Mouse (Mus musculus): ENCODE measurements at regions not wholly inside any gene's neighbourhood (a gene's known extent, or its start where the extent isn't known, plus 50 kb on each side); places are given as distances from the start of the nearest gene placed in this dataset.
"Not testable (repeated sequence)": the region's sequence is repeated elsewhere in the genome, so short reads cannot be mapped to it uniquely, and the experiment has no call there.

DNA sequence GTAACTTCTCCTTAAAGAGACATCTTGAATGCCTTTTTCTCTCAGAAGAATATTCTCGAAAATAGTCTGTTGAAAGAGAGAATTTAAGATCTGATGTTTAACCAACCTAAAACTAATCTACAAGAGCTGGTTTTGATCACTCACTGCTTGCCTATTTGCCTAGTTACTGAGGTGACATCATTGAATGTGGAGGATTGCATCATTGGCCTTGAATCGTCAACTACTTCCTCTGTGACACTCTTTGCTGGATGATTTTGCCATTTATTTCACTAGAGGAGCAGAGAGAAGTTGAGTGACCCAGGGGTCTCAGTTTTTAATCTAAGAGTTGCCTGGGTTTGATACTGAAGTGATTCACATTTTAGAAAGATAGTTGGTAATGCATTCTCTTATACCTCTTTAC is 174.6 kb downstream of the Csl start:
- no peak for DNase-seq (ENCODE audit: low read depth)

DNA sequence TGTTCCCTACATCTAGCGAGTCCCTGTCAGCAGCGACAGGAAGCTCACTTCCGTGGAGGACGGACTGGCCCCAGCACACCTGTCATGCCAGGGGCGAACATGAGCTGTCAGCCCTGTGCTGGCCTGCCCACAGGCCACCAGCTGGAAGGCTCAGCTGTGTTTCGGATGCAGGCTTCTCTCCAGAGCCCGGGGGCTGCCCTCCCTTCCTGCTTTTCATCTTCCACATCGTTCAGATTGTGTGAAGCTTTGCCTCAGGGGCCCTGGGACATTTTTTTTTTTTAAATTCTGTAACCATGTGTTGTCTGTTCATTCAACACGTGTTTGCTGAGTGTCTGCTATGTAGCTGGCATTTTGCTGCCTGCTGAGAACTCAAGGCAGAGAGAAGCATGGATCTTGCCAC is 167.2 kb downstream of the Csl start:
- DNase-seq (ENCODE audit: low read depth) = no peak

DNA sequence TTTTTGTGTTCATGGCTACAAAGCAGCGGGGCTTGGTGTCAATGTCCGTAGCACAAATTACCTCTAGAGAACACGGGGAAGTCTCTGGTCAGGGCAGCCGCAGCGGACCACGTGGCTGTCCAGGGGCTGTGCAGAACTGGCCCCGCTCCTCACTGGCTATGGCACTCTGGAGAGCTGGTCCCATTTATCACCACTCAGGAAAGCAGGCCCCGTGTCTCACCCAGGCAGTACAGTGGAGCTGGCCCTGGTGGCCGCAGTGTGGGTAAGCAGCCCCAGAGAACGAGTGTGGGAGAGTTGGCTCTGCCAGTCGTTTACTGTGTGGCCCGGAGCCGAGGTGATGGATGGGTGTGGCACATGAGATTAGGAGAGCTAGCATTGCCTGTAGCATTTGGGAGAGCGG is 163.8 kb downstream of the Csl start:
- DNase-seq (ENCODE audit: low read depth) = no peak

DNA sequence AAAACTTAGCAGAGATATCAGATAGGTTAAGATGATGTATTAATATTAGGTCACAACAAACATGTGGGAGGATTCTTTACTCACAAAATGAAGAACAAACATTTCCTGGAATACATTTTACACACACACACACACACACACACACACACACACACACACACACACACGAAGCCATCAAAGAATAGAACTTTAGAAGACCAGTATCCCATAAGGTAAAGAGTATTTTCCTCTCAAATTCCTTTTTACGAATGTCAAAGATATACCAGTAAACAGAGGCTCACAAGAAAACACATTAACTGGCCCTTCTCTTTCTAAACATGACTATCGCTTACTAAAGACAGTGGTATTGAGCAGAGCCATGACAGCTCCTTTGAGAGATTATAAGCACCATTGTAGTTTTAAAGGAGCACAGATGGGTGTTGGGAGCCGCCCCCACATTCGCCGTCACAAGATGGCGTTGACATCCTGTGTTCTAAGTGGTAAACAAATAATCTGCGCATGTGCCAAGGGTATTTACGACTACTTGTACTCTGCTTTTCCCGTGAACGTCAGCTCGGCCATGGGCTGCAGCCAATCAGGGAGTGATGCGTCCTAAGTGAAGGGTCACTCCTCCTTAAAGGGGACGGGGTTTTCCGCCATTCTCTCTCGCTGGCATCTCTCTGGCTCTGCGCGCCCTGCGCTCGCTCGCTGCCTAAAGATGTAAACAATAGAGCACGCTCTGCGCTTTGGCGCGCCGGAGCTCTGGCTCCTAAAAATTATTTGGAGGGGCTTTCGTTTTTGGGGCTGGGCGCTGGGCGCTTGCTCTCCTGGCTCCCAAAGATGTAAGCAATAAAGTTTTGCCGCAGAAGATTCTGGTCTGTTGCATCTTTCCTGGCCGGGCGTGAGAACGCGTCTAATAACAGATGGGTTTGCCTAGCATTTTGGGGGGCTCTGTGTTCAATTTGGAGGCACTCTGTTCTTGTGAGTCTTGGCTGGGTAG is 160.0 kb downstream of the Csl start:
- DNase-seq (ENCODE audit: low read depth) = not testable (repeated sequence)

DNA sequence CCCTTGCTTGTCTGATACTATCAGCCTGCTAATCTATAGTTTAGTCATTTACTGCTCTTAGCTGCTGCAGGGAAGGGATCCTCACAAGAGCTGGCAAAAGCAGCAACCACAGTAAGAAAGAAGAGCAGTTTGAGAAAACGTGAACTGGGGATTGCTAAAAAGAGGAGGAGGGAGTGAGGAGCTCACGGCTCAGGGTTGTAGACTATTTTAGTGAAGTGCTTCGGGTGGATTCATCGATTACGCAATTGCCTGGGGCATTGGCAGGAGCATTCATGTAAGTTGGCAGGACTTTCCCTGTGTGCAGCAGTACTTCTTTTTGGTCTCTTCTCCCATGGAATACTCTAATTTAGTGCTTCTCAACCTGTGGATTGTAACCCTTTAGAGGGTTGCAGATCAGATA is 157.1 kb downstream of the Csl start:
- DNase-seq (ENCODE audit: low read depth) = peak; percentile 66

DNA sequence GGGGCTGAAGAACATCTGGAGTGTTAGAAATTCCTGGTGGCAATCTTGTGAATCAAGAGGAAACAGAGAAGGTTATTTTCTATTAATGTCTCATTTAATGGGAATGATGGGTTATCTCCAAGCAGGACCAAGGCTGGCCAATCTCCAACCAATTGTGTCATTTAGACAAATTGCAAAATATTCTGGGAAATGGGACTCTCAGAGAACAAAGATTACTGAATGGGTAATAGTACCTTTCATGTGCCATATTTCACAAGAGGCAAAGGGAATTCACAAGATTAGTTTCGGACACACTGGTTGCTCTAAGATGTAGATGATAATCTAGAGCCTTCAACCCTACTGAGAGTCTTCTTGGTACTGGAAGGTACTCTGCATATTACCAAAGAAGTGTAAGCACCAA is 155.3 kb downstream of the Csl start:
- DNase-seq (ENCODE audit: low read depth) = no peak

DNA sequence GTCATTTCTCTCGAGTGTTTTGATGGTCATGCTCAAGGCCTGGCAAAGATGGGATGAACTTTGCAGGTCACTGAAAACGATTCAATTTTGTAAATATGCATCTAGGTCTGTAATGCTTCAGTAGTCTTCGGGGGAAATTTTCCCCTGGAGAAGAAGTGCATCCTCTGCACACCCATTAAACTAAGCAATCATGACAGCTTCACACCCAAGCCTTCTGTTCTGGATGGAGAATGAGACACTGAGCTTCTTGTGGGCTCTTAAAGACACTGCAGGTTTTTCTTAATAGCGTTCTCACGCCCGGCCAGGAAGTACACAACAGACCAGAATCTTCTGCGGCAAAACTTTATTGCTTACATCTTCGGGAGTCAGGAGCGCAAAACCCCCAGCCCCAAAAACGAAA is 151.0 kb downstream of the Csl start:
- no peak for DNase-seq (ENCODE audit: low read depth)

DNA sequence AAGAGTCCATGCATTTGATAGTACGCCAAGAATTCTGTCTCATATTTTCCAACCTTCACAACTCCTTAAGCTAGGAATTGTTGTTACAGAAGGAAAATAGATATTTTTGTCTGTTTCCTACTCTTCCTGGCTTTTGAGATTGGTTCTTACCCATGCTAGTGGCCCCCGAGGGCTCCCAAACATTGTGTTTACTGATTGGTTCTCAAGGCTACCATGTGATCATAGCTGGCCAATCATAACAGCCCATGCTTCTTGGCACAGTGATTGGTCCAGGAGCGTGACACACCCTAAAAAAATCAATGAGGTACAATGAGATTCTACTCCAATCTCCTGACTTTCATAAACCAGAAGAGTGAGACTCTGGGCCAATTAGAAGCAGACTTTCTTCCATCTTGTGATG is 150.0 kb downstream of the Csl start:
- no peak for DNase-seq (ENCODE audit: low read depth)

DNA sequence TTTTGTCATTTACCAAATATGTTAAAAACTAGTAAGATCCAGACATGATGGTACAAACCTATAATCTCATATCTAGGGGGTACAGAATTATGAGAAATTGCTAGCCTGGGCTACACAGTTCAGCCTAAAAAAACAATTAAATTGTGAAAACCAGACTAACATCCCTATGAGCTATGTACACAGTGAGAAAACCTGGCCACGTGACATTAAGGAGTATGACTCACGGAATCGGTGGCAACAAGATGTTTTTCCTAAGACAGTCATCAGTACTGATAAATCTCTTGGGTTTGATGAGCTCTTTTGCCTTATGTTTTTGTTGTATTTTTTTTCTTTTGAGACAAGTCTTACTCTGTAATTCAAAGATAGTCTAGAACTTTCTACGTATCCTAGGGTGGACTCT is 148.6 kb downstream of the Csl start:
- peak; percentile 28 for DNase-seq (ENCODE audit: low read depth)

DNA sequence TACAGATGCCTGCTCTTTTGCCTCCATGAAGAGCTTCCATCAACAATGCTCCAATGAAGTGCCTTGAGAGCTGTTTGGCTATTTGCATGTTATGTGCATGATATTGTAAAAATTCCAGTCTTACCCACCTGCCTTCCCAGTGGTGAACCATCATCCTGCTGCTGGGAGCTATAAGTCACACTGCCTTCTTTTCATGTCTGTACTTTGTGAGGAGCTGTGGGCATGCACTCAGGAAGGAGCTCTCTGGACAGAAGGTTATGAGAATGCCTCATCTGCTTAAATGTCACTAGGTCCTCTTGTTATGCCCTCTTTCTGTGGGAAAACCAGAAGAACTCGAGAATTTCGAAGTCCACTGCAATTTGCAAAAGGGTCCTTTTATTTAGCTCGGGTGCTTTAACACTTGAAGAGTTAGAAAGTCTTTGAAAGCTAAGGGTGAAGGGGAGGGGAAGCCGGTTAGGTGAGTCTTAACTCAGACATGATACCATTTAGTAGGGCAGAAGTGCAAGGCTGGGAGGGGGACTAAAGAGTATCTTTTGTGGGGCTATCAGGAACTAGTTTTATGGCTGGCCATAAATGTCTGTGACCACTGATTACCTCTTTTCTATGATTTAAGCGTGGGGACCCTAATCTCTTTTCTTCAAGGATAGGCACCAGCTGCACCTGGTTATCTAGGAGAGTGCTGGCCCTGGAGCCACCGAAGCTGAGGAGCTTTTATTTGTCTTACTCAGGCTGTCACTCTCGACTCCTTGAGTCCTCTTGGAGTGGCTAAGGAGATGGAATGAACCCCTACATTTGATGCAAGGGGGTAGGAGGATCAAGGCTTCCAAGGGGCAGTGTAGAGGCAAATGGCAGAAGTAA is 144.8 kb downstream of the Csl start:
- DNase-seq (ENCODE audit: low read depth) = no peak

DNA sequence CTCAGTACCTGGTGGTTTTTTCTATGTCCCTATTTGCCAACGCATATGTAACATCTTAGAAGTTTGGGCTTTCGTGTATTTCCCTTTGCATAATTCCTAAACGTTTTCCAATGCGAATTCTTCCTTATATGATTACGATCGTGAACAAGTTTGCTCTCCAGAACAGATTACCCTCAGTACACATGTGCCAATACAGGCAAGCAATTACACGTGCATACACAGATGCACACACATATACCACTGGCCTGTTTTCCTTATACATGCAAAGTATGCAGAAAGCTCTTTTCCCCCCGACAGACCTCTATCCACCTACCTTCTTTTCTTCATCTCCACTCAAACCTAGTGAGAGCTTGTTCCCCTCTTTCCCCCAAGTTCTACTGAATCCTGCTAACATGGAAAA is 144.1 kb downstream of the Csl start:
- DNase-seq (ENCODE audit: low read depth) = no peak

DNA sequence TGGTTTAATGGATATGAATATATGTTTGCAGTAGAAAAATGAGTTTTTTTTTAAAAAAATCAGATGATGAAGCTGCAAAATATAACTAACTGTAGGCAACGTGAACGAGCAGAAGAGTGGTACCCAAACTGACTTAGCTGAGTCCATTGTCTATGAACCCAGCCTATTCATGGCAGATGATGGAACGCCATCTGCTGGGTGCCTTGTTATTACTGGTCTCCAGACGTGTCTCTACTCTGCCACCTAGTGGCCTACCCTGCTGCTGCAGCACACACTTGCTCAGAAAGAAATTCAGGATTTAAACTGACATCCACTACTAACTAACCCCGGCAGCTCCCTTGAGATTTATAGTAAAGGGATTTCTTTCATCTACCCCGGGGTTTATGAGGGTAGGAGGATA is 143.7 kb downstream of the Csl start:
- peak; percentile 94 for DNase-seq (ENCODE audit: low read depth)

DNA sequence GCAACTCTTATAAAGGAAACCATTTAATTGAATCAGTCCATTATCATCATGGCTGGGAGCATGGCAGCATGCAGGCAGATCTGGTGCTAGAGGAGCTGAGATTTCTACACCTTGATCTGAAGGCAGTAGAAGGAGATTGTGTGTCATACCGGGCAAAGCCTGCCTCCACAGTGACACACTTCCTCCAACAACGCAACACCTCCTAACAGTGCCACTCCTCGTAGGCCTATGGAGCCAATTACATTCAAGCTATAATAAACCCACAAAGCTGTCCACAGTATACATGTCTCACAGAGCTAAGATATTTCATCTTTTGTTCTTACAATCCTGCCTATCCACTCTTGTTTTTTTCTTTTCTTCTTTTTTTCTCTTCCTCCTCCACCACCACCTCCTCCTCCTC is 141.8 kb downstream of the Csl start:
- DNase-seq (ENCODE audit: low read depth) = no peak

DNA sequence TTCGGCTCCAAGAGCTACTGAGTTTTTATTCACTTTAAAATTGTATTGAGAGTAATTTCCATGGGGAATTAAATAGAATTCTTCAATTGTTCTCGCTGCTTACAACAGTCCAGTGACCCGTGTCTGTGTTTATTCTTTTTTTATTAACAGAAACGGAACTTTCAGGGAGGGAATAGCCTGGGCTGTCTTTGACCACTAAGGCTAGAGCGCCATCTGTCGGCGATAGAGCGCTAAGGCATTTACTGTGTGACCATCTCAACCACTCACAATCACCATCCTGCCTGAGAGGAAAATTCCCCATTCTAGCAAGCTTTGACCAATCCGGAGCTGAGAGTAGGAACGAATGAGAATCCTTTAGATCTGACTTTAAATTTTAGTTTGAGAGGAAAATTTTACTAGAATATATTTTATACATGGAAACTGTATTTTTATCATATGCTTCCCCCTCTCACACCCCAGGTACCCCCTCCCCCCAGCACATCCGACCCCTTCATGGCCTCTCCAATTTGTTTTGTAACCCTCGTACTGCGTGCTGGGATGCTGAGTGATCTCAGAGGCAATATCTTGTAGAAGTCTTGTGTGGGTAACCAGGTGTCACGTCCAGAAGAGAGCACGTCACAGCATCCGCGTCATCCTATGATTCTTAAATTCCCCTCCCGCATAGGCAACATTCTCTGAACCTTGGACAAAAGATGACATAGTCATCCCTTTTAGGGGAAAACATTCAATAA is 139.9 kb downstream of the Csl start:
- DNase-seq (ENCODE audit: low read depth) = peak; percentile 92

DNA sequence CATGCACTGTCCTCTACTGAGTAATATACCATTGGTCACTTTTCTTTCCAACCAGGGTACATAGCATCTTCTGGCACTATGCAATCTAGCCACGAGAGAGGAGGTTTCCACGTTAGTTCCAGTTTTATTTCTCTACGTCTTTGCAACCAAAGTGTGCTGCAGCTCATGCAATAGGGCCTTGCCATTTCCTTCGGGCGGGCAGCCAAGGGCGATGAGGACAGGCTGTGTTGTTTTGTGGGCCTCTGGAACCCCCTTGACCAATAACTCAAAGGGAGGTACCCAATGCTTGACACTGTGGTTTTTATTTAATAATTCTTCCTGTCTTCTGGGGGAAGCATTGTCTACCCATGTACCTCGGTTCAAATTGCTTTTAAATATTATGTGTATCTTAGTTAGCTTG is 139.0 kb downstream of the Csl start:
- DNase-seq (ENCODE audit: low read depth) = no peak

DNA sequence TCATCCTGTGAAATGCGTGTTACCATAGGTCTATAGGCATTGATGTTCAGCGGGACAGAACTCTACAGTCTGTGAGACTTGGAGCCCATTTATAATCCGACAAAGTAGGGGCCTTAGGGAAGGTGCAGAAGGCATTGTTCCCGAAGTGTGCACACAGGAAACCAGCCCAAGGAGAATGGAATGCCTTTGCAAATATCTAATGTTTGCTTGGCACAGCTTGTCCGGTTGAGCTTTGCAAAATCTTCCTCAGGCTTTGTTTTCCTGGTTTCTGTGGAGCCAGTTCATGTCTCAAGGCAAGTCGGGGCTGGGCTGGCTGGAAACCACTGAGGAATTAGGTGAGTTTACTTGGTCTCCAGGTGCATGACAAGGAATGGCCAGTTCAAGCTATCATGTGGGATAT is 132.1 kb downstream of the Csl start:
- no peak for DNase-seq (ENCODE audit: low read depth)

DNA sequence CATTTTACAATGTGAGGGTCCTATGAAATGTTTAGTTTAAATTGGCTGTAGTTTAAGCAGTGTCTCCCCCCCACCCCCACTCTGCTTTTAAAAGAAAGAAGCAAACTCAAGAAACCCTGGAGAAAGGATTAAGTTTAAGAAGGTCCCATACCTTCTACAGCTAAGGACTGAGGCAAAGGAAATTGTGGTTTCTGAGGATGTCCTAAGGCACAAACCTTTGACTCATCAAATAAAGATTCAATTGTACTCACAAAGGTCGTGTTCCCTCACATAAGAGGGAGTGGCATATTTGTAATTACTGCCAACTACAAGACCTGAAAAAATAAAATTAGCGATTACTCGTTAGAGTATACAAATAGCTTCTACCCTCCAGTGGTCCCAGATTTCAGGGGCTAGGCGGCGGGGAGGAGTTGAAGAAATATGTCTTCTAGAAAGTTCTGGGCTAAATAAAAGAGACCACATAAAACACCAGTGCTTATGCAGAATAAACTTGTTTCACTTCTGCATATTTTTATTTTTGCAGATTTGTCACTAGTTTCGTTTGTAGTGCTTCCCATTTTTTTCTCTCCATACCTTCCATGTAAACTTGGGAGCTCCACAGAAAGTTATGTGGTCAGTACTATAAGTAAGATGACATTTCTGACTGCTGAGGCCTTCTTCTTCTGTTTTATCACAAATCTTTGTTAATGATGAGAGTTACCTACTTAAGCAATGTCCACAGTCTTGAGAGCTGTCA is 127.0 kb downstream of the Csl start:
- DNase-seq (ENCODE audit: low read depth) = no peak

DNA sequence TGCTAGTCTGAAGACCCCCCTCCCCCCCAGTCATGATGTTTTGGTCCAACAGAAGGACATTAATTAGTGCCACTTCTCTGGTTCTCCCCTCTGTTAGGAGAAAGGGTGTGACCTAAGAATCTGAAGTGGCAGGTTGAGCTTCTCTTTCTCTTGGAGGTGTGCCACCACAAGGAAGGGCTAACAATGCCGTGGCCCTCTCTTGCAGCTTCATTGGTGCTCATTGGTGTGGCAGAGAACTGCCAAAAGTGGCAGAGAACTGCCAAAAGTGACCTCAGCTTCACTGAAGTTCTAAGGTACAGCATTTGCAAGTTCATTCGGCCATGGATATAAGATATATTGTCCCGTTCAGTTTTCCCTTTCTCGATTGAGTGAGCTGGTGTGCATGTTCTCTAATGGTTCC is 123.7 kb downstream of the Csl start:
- DNase-seq (ENCODE audit: low read depth) = no peak

DNA sequence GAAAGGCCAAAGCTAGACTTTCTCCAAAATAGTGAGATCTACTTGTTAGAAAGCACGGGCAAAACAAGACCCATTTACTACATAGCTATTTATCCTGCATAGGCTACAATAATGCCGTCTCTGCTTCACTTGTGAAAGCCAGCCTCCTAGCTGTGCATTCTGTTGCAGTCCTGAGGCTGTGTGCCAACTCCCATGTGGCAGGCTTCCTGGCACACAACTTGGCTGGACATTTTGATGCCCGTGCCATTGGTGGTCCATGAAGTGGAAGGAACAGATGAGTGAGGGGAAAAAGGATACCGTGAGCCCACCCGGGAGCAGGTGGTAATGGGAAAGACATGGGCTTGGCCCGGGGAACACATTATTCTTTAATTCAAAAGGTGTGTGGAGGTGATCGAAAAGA is 120.4 kb downstream of the Csl start:
- peak; percentile 28 for DNase-seq (ENCODE audit: low read depth)

DNA sequence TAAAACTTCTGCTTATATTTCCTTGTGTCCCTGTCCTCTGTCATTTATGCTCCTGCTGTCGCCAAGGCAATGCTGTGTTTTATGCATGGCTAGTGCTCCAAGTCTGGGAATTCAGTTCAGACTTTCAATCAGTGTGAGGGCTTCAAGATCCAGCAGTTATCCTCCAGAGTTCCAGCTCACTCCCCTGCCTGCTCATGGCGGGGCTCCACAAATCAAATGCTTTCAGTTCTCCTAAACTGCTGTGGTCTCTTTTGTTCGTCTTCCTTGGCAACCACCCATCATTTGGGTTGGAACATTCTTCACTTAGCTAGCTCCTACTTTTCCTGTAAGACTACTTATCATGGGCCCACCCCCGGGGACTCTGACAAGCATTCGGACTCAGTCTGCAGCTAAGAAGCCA is 120.0 kb downstream of the Csl start:
- DNase-seq (ENCODE audit: low read depth) = peak; percentile 54

DNA sequence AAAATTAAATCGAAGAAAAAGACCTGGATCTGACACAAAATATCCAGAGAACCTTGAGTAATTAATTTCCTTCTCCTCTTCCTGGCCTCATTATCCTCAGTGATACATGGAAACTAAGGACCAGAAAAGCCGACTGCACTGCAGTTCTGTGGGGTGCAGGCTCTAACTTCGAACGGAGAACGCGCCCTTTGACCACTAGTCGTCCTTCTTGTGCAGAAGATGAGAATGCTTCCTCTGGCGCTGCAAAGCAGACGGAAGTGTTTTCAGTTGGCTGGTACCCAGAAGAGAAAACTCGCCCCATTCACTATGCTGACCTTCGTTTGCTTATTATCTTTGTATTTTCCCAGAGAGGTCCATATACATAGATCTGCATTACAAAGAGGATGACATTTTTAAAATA is 117.7 kb downstream of the Csl start:
- peak; percentile 84 for DNase-seq (ENCODE audit: low read depth)
